11 mouse cellular contexts compared by ENCODE assay signal in genomic region chr4:136698404-136699083, GRCm38 (mm10).
DNase-seq lines count a peak whose midpoint lies in the region; ATAC-seq and TF ChIP-seq lines count a peak whose summit lies in the region.
"Had no signal": no experiment of that assay in that cellular context is flagged by ENCODE, and none has a peak within 500 bp of the region (broad histone marks: within the 10 kb centered on the region; RNA-seq: fewer than 3 reads in every experiment).

No protein-coding gene starts in this region.

- WGBS in cerebellum, adult 2 months, result 26% methylated on average over 11 of the region's 11 CpGs
- WGBS in hindbrain, embryonic 10.5 days, result 86% methylated on average over 11 of the region's 11 CpGs
- 61% methylated on average over 11 of the region's 11 CpGs for WGBS in midbrain, postnatal 0 days
- 85% methylated on average over 11 of the region's 11 CpGs for WGBS in kidney, embryonic 16.5 days

- ATAC-seq in frontal cortex, adult (ENCODE audit: low TSS enrichment), result peak; percentile 47; the same call in 1 of the 2 replicates
- ATAC-seq in midbrain, postnatal 0 days (ENCODE audit: low FRiP score), result peak; percentile 62; the same call in 1 of the 2 replicates
- no peak for ATAC-seq in kidney, embryonic 16.5 days (ENCODE audit: low FRiP score, low TSS enrichment)
- ATAC-seq: Patski had no signal

- no peak overlapping the region for H3K4me3 ChIP-seq in cerebellum, adult 2 months (replicated peaks; ENCODE audit: insufficient read depth, low read depth, low read length)
- no peak overlapping the region for H3K4me3 ChIP-seq in hindbrain, embryonic 10.5 days
- H3K4me3 ChIP-seq in midbrain, postnatal 0 days (ENCODE audit: low read depth, low read length), result no peak overlapping the region
- no peak overlapping the region for H3K4me3 ChIP-seq in kidney, embryonic 16.5 days (ENCODE audit: low read length)

- peaks cover 26% of the 10 kb centered on the region for H3K36me3 ChIP-seq in hindbrain, embryonic 10.5 days
- peaks cover 20% of the 10 kb centered on the region for H3K36me3 ChIP-seq in midbrain, postnatal 0 days (ENCODE audit: insufficient read depth, low read length)
- peaks cover 13% of the 10 kb centered on the region for H3K36me3 ChIP-seq in kidney, embryonic 16.5 days (ENCODE audit: insufficient read depth, low read length)

- H3K4me2 ChIP-seq in midbrain, postnatal 0 days (ENCODE audit: low read depth, low read length, poor library complexity, severe bottlenecking), result no peak overlapping the region
- no peak overlapping the region for H3K4me2 ChIP-seq in kidney, embryonic 16.5 days (replicated peaks; ENCODE audit: low read depth, low read length)
- H3K4me2 ChIP-seq: liver, embryonic 11.5 days had no signal

- TF ChIP-seq POLR2A in cerebellum, adult 2 months (IDR thresholded peaks at IDR 0.05; ENCODE audit: borderline replicate concordance, insufficient read depth, low read length), result no peak

- DNase-seq in frontal cortex, postnatal 25 days (ENCODE audit: low spot score in 2 of 2), result no peak
- peak; percentile 88 to 89 for DNase-seq in cerebellum, adult 2 months
- DNase-seq in hindbrain, embryonic 10.5 days (ENCODE audit: low spot score), result no peak
- peak; percentile 84 for DNase-seq in midbrain, postnatal 0 days (ENCODE audit: low spot score)
- DNase-seq in adrenal gland, postnatal 25 days, result no peak
- DNase-seq in frontal cortex, adult 2 months (ENCODE audit: extremely low spot score in 1 of 2, low spot score in 1 of 2), result no peak
- DNase-seq: kidney, postnatal 25 days had no signal

- no peaks in the 10 kb centered on the region for H3K27me3 ChIP-seq in cerebellum, adult 2 months (ENCODE audit: control insufficient read depth, insufficient read depth, low read length)
- H3K27me3 ChIP-seq in hindbrain, embryonic 10.5 days (ENCODE audit: insufficient read depth, poor library complexity, severe bottlenecking), result no peaks in the 10 kb centered on the region
- H3K27me3 ChIP-seq in midbrain, postnatal 0 days (ENCODE audit: insufficient read depth, low read length), result no peaks in the 10 kb centered on the region
- no peaks in the 10 kb centered on the region for H3K27me3 ChIP-seq in kidney, embryonic 16.5 days (ENCODE audit: insufficient read depth, low read length)
- H3K27me3 ChIP-seq: Patski had no signal

- H3K27ac ChIP-seq in cerebellum, adult 2 months (ENCODE audit: insufficient read depth, low read length), result no peak overlapping the region
- H3K27ac ChIP-seq in hindbrain, embryonic 10.5 days, result peak overlapping the region; percentile 68
- no peak overlapping the region for H3K27ac ChIP-seq in midbrain, postnatal 0 days (ENCODE audit: low read depth, low read length)
- no peak overlapping the region for H3K27ac ChIP-seq in kidney, embryonic 16.5 days (ENCODE audit: low read length)

- H3K4me1 ChIP-seq in cerebellum, adult 2 months (ENCODE audit: control insufficient read depth, insufficient read depth, low read length), result peaks cover 65% of the 10 kb centered on the region
- H3K4me1 ChIP-seq in hindbrain, embryonic 10.5 days (replicated peaks), result peaks cover 64% of the 10 kb centered on the region
- H3K4me1 ChIP-seq in midbrain, postnatal 0 days (ENCODE audit: insufficient read depth, low read length), result no peaks in the 10 kb centered on the region; the same call in 1 of the 2 replicates
- peaks cover 14% of the 10 kb centered on the region for H3K4me1 ChIP-seq in kidney, embryonic 16.5 days (ENCODE audit: insufficient read depth, low read length)

- no peak for TF ChIP-seq CTCF in cerebellum, adult 2 months (IDR thresholded peaks at IDR 0.05; ENCODE audit: borderline replicate concordance, insufficient read depth, low read depth, low read length)
- TF ChIP-seq CTCF in midbrain, postnatal 0 days (IDR thresholded peaks at IDR 0.05), result peak; percentile 30

- H3K9ac ChIP-seq in midbrain, postnatal 0 days (replicated peaks; ENCODE audit: low read length, poor library complexity, severe bottlenecking), result no peak overlapping the region
- no peak overlapping the region for H3K9ac ChIP-seq in kidney, embryonic 16.5 days (replicated peaks; ENCODE audit: low read length)

- H3K9me3 ChIP-seq in hindbrain, embryonic 10.5 days, result no peaks in the 10 kb centered on the region
- no peaks in the 10 kb centered on the region for H3K9me3 ChIP-seq in midbrain, postnatal 0 days (ENCODE audit: low read length)
- H3K9me3 ChIP-seq in kidney, embryonic 16.5 days (ENCODE audit: low read length), result no peaks in the 10 kb centered on the region

Comparison
In these comparisons a context has a peak if more than half of its experiments do, and no peak if none do; other contexts are left out.
1. DNase-seq: peak in cerebellum, adult 2 months (2 of 2) and midbrain, postnatal 0 days (single experiment); none in frontal cortex, postnatal 25 days (0 of 2), hindbrain, embryonic 10.5 days (single experiment), adrenal gland, postnatal 25 days (single experiment) and frontal cortex, adult 2 months (0 of 2).